Mouse (Mus musculus): ENCODE measurements around the gene Tmem213.

- TF ChIP-seq CTCF (conservative IDR thresholded peaks at IDR 0.05 in 1 of 2, IDR thresholded peaks at IDR 0.05 in 1 of 2; ENCODE audit: low read depth in 2 of 2, low read length in 2 of 2) (no peak), JUND (conservative IDR thresholded peaks at IDR 0.05; ENCODE audit: low read depth, low read length) (no peak), SIN3A (IDR thresholded peaks at IDR 0.05; ENCODE audit: low read length) (no peak), UBTF (IDR thresholded peaks at IDR 0.05; ENCODE audit: low read depth, low read length) (no peak), POLR2A (IDR thresholded peaks at IDR 0.05; ENCODE audit: low read depth, low read length) (no peak)
Observed at GRCm38 (mm10) chr6:38157925-38158324, 48.9 kb downstream of the Tmem213 start.

Measured in CH12.LX (cell line).